Mouse (Mus musculus) heart, postnatal 0 days (tissue): ENCODE measurements around the gene Sap18.

Source experiments
- CTCF ChIP-seq: IDR thresholded peaks from 2 replicates; pipeline ENCODE4 v1.5.1; 2016; ENCODE audit warnings: antibody characterized with exemption, control low read depth, low read depth
- EP300 ChIP-seq: IDR thresholded peaks from 2 replicates; pipeline ENCODE4 v1.6.1; 2016; ENCODE audit warnings: antibody characterized with exemption, low read depth

DNA sequence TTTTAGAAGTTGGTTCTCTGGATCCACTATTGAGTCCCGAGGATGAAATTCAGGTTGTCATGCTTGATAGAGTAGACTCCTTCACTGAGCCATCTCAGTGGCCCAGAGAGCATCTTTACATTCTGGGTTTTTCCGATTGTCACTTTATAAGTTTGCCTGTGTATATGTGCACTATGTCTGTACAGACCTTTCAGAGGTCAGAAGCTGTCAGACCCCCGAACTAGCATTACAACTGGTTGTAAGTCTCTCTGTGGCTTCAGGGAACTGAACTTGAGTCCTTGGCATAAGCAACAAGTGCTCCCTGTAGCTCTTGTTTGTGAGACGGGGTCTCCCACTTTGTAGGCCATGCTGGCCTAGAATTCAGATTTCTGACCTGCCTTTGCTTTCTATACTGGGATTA lies 5.8 kb downstream of the Sap18 start:
- TF ChIP-seq EP300 (no peak), CTCF (no peak)
